Mouse (Mus musculus): ENCODE measurements at regions not wholly inside any gene's neighbourhood (a gene's known extent, or its start where the extent isn't known, plus 50 kb on each side); places are given as distances from the start of the nearest gene placed in this dataset.

DNA sequence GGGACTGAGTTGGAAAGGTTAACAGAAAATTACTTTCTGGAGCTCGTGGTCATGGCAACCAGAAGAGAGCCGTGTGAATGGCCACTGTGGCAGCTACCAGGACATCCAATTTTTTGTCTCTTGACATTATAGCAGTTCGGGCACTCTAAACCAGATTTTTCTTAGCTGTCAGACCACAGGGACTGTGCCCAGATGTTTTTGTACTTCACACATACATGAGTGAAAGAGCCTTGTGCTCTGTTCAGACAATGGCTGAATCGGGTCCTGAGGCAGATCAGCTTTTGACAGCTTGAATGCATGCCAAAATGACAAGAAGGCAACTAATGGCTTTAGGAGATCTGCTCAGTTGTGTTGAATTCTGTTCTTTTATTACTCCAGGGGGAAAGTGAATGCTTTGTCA, 505.2 kb upstream of the Pdzrn3 start:
- no peak for DNase-seq (ENCODE audit: low read depth, low spot score)

DNA sequence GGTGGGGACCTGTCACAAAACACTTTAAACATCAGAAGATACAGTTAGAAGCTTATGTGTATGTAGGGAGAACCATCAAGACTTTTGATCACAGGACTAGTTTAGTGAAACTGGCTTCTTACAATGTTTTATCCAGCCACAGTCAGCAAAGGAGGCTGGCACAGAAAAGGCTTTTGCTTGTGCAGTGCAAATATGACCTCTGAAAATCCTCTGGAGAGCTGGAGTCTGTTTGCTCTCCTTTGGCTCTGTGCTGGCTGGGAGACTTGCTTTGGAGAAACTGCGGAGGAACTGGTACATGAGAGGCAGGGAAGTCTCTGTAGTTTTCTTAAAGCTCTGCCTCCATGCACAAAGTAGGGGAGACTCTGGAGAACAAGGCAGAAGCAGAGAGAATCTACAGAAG, 497.2 kb upstream of the Pdzrn3 start:
- no peak for DNase-seq (ENCODE audit: low read depth, low spot score)

DNA sequence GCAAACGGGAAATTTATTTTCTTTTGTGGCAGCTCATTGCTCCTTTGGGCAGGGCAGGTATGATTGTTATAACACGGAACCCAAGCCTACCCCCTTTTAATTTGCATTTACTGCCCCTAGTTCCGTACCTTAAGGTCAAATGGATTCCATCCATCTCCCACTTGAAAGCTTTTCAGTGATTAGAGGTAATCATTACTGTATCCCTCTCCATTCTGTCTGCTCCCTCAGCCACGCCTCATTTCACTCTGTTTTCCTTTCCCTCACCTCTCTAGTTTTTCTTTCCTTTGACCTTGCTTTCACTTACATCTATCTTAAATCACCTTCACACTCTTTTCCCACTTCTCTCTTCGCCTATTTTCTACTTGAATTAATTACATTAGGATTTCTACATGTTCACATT, 481.2 kb upstream of the Pdzrn3 start:
- no peak for DNase-seq (ENCODE audit: low read depth, low spot score)

DNA sequence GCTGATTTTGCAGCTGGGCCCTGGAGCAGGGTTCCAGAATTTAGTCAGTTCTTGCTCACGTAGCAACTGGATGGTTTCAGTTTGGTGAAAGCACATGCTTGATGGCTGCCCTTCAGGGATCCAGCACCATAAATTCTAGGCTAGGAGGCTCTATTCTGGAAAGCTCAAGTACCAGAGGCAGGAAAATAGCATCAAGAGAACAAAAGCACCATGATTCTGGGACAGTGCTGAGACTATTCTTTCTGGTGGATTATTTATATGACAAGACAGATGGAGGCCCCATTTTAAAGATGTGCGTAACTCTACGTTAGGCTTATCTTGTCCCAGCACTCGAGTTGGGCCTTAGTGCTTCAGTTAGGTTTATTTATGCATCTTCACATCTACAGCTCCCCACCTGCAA, 463.0 kb upstream of the Pdzrn3 start:
- peak; percentile 34 for DNase-seq (ENCODE audit: low read depth, low spot score)

DNA sequence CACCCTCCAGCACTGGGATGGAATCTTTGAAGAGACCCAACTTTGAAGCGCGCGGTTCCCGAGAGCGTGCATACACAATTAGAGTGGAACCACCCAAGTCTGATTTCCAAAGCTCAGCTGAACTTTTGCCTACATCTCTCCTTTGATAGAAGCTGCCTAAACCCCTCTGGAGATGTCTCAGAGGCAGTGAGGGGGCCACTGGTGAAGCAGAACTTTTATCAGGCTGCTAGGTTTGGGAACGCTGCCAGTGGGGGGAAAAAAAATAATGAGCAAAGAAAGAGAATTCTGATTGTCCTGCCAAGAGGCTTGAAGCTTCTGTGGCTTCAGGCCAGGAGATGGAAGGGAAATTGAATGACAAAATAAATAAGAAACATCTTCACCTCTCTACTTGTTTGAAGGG, 459.9 kb upstream of the Pdzrn3 start:
- no peak for DNase-seq (ENCODE audit: low read depth, low spot score)

DNA sequence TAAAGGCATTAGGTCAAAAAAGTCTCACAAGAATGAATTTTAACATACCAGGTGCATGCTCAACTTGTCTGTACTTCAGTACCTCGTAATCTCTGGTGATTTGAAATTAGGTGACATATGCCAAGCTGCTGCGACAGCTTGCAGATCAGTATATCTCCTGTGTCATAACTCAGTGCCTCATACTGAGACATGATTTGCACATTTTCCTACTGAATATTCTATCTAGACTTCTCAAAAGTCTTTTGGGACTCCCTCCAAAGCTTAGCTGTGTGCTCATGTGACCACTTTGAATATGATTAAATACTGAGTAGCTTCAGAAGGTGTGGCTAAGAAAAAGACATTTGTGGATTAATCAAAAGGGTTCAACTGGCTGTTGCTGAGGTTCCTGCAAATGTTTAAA, 416.3 kb upstream of the Pdzrn3 start:
- no peak for DNase-seq (ENCODE audit: low read depth, low spot score)

DNA sequence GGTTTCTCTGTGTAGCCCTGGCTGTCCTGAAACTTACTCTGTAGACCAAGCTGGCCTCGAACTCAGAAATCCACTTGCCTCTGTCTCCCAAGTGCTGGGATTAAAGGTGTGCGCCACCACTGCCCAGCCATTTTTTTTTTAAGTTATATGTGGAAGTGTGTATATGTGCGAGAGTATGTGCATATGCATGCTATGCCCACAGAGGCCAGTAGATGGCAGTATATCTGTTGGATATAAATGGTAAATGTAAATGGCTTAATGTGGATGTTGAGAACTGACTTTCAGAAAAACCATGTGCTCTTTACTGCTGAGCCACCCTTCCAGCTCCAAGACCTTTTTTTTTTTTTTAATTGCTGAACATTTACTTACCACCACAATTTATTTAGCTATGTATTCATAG, 400.2 kb upstream of the Pdzrn3 start:
- DNase-seq (ENCODE audit: low read depth, low spot score): no peak

DNA sequence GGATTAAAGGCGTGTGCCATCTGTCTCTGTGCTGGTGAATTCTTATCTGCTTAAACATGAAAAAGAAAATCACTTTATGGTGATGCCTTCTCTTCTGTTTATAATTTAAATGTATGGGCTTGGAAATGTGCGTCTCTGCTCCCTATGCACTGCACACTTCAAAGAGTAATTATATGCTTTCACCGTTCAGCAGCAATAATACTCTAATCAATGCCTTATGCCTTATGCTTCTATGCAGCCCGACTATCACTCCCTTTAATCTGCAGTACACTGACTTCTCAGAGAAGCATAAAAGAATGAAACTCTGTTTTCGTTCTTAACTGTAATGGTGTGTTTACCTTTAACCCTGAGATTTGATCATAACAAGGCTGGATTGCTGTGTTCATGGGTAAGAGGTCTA, 395.5 kb upstream of the Pdzrn3 start:
- no peak for DNase-seq (ENCODE audit: low read depth, low spot score)

DNA sequence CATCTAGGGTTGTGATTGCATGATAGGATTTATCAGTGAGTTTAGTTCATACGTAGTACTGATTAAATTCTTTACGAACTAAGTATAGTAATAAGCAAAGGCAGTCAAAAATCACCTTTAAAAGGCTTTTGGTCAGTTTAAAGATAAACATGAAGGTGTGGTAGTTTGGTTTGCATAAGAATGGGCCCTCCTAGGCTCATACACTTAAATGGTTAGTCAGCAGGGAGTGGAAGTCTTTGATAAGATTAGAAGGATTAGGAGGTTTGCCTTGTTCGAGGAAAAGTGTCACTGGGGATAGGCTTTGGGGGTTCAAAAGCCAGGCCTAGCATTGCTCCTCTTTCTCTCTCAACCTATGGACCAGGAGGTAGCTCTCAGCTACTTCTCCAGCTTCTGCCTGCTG, 357.4 kb upstream of the Pdzrn3 start:
- no peak for DNase-seq (ENCODE audit: low read depth, low spot score)

DNA sequence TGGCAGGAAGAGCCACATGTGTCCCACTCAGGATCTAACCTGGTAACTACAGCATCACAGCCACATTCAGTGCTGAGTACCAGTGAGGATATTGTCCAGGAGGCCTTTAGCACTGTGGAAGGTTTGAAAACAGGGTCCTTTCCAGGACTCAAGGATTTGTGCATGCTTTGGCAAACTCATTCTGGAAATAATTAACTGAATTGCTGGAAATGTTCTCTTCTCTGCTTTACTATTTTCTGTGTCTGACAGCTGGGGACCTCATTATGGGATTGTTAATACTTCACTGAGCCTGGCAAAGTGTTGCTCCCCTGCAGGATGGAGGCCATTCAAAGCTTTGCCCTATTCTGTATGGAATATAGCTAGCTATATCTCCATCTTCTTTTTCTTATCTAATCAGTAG, 342.8 kb upstream of the Pdzrn3 start:
- DNase-seq (ENCODE audit: low read depth, low spot score): no peak

DNA sequence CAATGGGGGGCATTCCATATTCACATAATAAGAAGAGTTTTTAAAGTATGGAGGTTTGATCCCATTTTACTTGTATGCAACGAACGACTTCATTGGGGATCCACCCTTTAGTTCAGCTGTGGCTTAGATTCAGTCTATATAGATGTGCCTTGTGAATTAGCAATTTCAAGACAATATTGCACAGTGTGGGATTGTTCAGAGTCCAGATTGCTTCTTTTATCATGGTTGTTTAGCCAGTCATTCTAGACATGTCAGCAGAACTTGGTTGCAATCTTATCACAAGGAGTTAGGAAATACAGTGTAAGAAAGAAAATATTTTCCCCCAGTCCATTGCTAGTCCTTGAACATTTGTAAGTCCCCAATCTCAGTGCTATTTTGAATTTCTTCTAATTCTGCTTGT, 312.0 kb upstream of the Pdzrn3 start:
- no peak for DNase-seq (ENCODE audit: low read depth, low spot score)

DNA sequence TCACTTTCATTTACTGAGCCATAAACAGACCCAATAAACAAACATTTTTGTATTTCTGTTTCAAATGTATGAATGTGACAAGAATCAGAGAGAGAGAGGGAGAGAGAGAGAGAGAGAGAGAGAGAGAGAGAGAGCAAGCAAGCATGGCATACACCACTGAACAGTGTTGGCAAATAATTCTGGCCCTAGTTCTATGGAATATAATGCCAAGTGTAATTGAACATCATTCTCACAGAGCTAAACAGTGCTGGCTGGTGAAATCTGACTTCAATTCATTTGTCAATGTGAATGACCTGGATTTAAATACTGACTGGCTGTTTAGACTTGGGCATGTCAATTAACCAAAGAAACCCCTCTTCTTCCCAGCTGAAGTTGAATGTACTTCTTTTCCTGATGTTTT, 308.9 kb upstream of the Pdzrn3 start:
- DNase-seq (ENCODE audit: low read depth, low spot score): no peak

DNA sequence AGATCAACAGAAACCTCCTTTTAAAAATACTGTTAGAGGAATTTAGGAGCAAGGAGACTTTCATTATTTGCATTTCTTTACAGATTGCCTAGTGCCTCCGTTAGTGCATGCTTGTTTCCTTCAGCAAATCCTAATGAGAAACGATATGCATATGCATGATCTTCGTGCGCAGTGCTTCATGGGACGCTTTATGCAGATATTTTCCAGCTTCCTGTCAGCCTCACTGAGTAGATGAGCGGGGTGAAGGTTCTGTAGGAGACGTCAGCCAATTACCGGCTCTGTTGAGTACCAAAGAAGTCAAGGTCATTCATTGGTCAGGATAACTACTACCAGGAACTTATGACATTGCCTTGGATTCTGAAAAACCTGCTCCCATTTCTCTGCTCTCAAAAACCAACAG, 308.0 kb upstream of the Pdzrn3 start:
- DNase-seq (ENCODE audit: low read depth, low spot score): peak; percentile 6

DNA sequence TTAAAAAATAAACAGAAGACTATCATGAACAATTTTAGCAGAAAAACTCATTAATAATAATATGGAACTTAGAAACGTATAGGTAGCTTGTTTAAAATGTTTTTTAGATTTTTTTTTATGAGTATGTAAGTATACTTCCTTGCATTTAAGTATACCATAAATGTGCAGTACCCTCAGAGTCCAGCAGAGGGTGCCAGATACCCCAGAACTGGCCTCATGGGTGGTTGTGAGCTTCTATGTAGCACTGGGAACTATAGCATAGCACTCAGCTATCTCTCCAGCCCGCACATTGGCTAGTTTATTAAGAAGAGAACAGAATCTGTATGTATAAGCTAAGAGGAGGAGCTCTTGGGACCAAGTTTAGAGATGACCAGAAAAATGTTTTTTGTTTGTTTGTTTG, 306.7 kb upstream of the Pdzrn3 start:
- no peak for DNase-seq (ENCODE audit: low read depth, low spot score)

DNA sequence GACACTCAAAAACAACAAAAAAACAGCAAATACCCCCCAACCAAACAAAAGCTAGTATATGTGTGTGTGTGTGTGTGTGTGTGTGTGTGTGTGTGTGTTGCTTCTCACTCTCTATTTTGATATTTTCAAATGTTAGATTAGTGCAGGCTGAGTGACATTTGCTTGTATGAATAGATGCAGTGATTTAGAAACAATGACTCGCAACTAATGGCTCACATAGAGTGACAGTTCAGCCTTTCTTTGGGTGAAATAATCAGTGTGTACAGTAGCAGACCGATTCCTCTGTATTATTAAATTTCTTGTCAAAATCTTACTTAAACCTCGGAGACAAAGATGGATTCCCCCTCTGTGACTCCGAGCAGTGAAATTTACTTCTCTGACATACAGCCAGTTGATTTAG, 297.1 kb upstream of the Pdzrn3 start:
- no peak for DNase-seq (ENCODE audit: low read depth, low spot score)

DNA sequence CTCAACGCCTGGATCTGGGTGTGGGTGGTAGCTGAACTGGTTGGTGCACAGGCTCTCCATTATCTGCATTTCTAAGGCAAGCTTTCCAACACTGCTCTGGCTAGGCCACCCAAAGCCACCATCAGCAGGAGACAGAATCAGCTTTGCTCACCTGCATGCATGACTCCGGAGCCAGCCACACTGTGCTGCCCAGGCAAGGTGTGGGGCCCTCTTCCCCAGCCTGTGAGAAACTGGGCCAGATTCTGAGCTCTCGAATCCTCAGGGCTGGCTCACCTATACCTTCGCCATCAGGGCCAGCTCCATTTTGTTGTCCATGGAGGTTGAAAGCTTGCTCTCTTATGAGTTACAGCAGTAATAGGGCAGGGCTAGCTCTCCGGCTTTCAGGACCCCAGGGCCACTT, 293.1 kb upstream of the Pdzrn3 start:
- no peak for DNase-seq (ENCODE audit: low read depth, low spot score)

DNA sequence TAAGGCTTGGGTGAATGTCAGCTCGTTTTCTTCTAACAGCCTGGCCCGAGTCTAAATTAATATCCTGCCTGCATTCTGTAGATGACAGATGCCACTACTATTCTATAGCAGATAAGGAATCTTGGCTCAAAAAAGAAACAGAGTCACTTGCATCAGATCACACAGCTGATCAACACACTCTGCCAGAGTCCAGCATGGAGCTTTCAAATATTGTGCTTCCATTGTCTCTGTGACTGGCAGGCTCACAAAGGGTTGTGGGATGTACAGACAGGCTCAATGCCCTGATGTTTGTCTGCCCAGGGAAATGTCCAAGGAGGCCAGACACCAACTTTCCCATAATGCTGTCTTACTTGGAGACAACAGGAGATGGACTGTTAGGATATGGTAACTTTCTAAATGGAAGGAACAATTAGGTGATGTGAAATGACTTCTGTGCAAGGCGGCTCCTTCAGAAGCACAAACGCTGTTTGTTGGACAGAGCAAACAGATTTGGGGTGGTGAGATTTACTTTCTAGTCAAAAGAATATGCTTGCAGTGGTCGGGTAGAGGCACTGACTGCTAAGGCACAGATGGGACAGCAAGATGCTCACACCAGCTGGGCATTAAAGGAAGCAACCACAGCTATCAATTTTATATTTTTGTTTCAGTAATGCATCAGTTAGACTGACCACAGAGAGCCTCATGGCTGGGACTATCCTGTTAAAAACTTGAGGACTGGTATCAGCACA, 291.6 kb upstream of the Pdzrn3 start:
- no peak for DNase-seq (ENCODE audit: low read depth, low spot score)

DNA sequence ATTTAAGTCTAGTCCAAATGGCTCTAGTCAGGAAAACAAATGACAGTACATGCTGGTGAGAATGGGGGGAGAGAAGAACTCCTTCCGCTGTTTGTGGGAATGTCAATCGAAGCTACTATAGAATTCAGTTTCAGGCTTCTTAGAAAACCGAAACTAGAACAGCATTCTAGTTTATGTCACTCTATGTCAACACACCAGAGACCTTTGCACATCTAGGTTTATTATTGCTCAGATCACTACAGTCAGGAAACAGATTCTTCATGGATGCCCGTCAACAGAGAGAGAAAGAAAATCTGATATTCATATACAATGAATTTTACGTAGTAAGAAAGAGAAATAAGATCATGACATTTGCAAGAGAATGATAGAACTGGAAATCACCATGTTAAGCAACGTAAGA, 276.7 kb upstream of the Pdzrn3 start:
- no peak for DNase-seq (ENCODE audit: low read depth, low spot score)

DNA sequence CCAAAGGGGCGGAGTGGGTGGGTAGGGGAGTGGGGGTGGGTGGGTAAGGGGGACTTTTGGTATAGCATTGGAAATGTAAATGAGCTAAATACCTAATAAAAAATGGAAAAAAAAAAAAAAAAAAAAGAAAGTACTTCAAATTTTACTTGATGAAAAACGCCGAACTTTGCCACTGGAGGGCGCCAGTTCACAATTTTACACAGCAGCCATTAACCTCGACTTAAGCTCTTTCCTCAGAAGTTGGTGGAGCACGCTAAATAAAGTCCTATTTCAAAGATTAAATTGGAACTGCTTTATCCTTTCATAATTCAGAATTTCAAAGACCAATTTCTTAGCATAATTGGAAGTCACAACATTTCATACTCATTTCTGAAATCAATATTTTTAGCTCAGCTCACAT, 272.7 kb upstream of the Pdzrn3 start:
- DNase-seq (ENCODE audit: low read depth, low spot score): peak; percentile 61

DNA sequence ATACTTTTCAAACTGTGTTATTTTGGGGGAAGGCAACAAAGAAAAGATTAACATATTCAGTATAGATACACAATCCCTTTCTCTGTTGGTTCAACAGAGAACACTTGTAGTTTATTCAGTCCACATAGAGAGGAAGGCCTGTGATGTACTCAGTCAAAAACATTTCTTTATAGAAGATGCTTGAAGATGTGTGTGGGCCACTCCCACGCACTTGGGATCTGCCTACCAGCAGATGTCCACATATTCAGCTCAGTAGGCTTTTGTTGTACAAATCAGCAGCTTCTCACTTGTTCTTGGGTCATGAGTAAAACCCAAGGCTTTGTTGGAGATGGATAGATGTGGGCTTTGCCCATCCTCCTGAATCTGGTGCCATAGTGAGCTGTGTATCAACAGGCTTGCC, 239.6 kb upstream of the Pdzrn3 start:
- DNase-seq (ENCODE audit: low read depth, low spot score): peak; percentile 45

DNA sequence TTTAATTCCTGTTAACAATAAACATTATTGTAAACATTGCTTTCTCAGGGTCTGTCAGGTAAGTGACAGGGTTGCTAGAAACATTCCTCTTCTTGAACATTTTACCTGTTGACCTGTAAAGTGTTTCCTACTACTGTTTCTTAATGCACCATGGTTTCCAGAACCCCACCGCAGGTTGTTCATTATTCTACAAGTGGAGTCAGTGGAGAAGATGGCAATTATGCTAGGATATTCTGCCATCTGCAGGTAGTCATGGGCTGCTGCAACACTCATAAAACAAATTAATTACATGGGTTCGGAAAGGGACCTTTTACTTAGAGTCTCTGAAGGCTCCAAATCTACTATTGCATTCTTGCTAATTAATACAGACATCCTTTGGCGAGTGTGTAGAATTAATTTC, 239.1 kb upstream of the Pdzrn3 start:
- DNase-seq (ENCODE audit: low read depth, low spot score): peak; percentile 26

DNA sequence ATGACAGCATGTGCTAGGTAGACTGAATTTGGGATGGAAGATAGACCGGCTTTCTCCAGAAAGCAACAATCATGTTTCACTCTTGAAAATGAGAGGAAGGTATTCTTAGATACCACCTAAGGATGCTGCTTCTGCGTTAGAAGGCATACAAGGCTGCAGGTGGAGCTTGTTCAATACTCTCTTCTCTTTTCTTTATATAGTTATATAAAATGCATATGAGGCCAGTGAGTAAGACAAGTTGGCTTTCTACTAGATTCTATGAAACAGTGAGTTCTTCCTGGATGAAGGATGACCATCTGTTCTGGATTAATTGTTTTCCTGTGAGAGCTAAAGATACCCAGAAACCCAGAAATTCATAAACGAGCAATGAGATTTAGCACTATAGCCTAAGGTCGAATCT, 231.3 kb upstream of the Pdzrn3 start:
- DNase-seq (ENCODE audit: low read depth, low spot score): peak; percentile 33

DNA sequence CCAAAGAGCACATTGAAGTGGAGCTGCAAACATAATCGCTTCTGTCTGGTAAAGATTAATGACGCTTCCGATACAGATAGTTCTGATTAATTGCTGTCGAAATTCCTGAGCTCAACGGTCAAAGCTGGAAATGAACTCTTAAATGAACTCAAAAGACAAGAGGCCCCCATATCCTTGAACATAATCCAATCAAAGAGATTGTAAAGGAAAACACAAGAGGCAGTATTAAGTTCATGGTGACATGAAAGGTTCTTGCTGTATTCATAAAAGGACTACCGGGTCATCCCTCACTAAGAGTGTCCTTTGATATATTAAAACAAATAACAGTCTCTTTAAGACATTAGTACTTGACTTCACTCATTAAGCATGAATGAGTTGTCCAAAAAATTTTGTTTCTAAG, 225.4 kb upstream of the Pdzrn3 start:
- DNase-seq (ENCODE audit: low read depth, low spot score): no peak

DNA sequence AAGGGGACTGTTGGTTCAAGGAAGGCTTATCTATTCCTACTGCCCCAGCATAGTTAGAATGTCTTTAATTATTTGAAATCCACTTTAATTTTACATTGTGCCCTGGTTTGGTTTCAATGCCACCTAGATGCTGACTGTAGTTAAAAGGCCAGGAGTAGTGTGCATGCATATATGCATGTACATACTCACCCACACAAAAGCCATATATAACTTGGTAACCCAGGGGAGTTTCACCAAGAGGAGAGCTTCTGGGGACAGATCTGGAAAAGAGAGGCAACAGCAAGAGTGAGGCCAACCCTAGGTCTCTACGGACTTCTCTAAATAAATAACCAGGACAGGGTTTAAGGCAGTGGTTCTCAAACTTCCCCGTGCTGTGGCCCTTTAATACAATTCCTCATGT, 219.3 kb upstream of the Pdzrn3 start:
- no peak for DNase-seq (ENCODE audit: low read depth, low spot score)

Measured in telencephalon, adult 2 months (tissue).